Mouse (Mus musculus): ENCODE results near the gene Cmbl.

- TF ChIP-seq CTCF (IDR thresholded peaks at IDR 0.05; ENCODE audit: control insufficient read depth, insufficient read depth, insufficient read length) (no peak), CEBPB (IDR thresholded peaks at IDR 0.05; ENCODE audit: low read depth) (no peak), MYOG (IDR thresholded peaks at IDR 0.05; ENCODE audit: control insufficient read depth, extremely low read depth, insufficient read length) (no peak), MAX (IDR thresholded peaks at IDR 0.05) (no peak), USF1 (IDR thresholded peaks at IDR 0.05; ENCODE audit: low read depth) (no peak), FOSL1 (IDR thresholded peaks at IDR 0.05; ENCODE audit: insufficient read depth, low read length, poor library complexity, severe bottlenecking) (no peak), MYOD1 (IDR thresholded peaks at IDR 0.05; ENCODE audit: control insufficient read depth, insufficient read length, low read depth) (no peak)
Observed at GRCm38 (mm10) chr15:31627277-31628154, 62.3 kb downstream of the Cmbl start.

All from C2C12 (cell line).